Mouse (Mus musculus): ENCODE data around the gene Megf11. TPM values are rescaled to one million over a fixed set of nuclear protein-coding genes. Genes with fewer than 3 reads are reported as not detected.
A peak's percentile ranks its signal among the peaks of the same experiment; 100 is the strongest.
"Not testable (repeated sequence)": the region's sequence is repeated elsewhere in the genome, so short reads cannot be mapped to it uniquely, and the experiment has no call there.

Gene Megf11
- polyA plus RNA-seq, 3 experiments from 2014 or later, result 0.21 to 0.40 (median 0.32) TPM

DNA sequence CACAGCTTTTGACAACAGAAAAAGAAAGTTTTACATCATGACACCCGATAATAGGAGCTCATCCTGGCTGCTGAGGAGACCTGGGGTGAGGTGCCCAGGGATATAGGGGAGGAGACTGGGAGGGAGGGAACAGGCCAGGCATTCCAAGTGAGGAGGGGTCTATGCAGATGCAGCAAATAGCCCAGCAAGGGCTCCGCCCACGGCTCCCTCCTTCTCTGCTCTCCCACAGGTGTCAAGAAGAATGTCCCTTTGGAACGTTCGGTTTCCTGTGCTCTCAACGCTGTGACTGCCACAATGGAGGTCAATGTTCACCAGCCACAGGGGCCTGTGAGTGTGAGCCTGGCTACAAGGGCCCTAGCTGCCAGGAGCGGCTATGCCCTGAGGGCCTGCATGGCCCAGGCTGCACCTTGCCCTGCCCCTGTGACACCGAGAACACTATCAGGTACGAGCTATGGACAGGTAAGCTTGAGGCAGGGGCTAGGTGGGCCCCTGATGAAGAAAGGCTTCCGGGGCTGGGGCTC, 267.5 kb downstream of the Megf11 start:
- ATAC-seq, result no peak

DNA sequence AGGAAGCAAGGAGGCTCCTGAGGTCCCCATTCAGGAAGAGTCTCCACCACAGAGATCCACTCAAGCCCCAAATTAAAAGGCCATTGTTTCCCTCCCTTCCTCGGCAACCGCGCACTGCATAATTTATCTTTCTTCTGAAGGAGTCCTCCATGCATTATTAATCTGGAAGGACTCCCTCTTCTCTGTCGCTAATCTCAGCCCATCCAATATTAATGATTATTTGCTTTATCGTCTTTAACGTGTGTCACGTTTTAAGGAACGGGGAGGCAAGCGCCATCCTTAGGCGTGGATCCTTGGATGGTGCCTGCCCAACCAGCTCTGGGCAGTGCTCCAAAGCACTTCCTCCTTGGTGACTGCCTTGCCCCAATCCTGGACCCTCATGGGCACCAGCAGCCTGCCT, 269.3 kb downstream of the Megf11 start:
- no peak for ATAC-seq

DNA sequence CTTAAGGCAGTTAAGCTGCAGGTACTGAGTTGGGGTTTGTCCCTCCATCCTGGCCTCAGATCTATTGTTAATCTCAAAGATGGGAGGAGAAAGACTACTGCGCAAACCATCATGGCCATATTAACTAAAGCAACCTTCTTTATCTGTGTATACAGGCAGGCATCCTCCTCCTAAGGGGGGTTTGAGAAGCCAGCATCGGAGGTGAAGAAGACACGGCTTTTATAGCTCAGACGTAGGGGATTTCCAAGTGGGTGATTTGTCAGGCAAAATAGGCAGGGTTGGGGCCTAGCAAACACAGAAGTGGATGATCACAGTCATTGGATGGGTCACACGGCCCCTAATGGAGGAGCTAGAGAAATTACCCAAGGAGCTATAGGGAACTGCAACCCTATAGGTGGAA, 271.2 kb downstream of the Megf11 start:
- ATAC-seq, result no peak

DNA sequence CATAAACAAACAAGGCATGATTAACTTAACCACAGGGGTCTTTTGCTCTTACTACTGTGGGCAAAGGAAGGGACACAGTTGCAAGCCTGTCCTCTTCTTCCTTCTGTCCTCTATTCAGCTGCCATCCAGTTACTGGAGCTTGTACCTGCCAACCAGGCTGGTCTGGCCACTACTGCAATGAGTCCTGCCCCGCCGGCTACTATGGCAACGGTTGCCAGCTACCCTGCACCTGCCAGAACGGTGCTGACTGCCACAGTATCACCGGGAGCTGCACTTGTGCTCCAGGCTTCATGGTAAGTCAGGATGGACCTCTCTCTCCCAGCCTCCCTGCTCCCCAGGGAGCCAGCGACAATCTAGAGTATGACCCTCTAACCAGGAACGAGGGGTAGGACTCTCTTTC, 274.8 kb downstream of the Megf11 start:
- no peak for ATAC-seq

DNA sequence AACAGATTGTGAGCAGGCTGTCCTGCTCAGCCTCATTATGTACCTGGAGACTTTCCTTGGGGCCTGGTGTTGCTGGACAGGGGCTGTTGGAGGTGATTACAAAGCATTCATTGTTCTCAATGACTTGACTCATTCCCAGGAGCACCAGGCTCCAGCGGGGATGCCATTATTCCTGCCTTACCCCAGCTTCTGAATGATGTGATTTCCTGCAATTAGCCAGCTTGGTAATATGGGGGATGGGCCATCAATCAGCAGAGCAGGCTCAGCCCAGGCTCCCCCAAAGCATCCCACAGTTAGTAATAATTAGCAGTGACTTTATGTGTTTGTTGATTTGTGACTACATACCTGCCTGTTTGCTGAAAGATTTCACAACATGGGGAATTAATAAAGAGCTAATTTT, 279.2 kb downstream of the Megf11 start:
- no peak for ATAC-seq

DNA sequence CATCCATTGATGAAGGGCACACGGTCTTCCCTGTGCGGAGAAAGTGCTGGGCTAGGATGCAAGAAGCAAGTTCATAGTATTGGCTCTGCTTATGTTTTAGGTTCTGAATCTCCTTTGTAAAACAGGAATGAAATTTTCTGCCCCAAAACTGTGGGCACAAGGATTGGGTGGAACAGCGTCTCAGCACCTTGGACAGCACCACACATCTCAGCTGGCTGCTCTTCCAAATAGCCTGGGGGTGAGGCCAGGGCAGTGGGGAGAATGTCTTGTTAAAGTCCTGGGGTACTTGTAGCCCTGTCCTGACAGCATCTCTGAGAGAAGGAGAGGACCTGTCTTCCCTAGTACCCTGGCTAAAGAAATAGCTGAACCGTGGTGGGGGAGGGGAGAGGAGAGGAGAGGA, 281.1 kb downstream of the Megf11 start:
- no peak for ATAC-seq

DNA sequence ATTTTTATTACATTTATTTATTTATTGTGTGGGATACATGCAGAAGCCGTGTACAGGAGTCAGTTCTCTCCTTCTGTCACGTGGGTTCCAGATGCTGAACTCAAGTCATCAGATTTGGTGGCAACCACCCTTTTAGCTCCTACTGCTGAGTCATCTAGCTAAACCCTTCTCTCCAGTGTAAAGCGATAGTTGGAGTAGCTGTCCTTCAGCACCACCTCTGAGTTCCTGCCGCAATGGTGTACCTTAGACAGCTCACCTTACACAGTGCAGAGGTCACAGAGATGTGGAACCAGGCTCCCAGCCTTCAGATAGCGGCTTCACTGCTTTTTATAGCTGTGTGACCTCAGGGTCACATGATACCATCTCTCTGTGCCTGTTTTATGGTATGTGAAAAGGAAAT, 282.1 kb downstream of the Megf11 start:
- ATAC-seq, result no peak

DNA sequence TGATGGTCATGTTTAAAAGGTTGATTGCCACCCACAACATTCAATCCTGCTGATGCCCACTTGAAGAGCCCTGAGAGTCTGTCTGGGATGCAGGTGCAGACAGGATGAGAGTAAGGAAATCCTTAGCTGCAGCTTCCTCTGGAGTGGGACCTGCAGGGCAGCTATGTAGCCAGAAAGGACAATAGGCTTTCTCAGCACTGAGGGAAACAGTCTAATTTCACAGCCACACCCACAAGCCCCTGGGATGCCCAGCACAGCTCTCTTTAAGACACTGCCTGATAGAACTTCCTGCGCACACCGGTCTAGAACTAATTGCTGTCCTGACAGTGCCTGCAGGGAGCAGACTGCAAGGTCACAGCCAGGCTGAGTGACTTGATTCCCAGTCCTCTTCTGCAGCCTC, 282.6 kb downstream of the Megf11 start:
- no peak for ATAC-seq

DNA sequence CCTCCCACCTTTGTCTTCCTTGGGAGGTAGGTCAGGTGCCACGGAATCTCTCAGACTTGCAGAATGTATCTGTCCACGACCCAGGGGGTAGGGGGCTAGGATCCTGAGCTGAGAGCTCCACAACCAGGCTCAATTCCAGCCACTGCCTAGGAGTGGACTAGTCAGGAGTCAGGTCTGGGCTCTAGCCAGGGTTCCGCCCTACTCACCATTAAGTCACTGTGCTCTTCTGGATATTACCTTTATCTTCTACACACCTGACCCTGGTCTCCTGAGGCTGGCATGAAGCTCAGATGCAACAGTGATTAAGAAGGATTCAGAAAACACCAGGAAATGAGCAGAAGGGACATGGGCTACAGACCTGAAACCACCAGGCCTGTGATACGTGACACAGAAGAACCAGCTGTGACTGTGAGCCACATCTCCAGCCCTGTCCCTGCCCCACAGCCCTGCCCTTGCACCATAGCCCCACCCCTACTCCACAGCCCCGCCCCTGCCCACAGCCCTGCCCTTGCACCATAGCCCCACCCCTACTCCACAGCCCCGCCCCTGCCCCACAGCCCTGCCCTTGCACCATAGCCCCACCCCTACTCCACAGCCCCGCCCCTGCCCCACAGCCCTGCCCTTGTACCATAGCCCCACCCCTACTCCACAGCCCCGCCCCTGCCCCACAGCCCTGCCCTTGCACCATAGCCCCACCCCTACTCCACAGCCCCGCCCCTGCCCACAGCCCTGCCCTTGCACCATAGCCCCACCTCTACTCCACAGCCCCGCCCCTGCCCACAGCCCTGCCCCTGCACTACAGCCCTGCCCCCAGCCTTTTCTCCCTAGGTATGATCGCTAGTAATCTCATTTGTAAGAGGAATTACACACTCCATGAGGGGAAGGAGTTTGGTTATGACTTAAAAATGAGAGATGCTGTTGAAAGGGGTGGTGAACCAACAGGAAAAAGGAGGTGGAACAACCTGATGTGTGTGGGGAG, 286.2 kb downstream of the Megf11 start:
- not testable (repeated sequence) for ATAC-seq

DNA sequence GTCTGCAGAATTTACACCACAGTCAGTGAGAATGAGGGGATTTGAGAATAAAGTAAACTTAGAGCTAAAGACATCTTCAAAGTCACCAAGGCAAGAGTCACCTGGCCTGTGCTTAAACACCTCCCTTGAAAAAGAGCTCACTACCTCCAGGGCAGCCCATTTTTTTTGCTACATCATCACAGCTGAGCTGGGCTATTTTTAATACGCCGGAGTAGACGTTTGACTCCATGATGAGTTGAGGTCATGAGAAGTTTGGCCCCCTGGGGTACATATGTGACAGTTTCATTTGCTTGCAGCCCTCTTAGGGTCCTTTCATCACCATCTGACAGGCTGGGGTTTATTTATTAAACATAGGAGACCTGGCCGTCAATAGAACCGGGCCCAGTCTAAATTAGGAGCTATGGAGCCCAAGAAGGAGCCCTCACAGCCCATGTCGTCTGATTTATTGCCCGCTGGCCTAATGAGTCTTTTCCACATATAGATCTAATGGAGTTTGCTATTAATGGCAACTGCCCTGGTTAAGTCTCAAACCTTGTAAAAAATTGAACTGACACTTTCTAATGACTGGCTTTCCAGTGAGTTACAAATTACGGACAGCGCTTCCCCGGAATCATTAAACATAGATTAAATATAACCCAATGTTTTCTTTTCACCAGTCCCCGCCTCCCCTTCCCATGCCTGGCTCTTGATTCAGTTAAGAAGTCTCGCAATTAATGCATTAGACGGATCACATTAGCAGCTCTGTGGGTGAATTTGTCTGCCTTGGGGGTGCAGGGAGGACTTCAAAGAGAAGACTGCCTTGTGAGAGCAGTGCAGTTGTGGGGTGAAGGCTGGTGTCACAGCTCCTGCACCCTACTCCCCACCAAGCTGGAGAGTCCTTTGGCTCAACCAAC, 301.9 kb downstream of the Megf11 start:
- no peak for ATAC-seq

DNA sequence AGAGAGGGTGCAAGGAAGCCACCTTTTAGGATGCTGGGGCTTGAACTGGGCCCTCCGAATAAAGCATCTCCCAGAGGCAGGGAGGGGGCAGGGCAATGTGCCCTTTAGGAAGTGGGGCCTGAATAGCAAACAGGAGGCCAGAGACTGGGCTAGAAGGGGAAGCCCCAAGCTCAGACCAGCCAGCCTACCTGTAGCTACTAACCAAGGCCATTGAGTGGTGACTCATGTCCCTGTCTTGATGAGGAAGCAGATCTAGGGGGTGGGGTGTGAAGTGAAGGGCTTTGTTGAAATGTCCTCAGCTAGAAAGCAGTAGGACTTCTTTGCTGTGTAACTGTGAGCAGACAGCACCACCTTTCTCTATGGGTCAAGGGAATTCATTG, 302.6 kb downstream of the Megf11 start:
- no peak for ATAC-seq

DNA sequence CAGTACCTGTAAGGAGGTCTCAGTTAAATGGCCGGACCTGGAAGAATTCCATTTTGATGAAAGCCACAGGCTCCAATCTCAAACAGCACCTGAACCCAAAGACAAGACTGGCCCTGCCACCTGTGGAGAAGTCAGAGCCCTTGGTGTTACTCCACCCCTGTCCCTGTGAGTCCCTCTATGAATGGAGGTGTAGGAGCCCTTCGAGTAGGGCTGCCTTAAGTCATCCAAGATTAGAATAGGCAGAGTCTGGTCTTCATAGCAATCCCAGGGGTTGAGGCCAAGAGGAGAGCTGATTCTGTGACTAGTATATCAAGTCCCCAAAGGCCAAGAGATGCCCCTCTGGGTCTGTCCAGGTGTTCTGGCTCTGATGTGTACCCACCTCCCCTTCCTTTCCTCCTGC, 305.3 kb downstream of the Megf11 start:
- no peak for ATAC-seq

DNA sequence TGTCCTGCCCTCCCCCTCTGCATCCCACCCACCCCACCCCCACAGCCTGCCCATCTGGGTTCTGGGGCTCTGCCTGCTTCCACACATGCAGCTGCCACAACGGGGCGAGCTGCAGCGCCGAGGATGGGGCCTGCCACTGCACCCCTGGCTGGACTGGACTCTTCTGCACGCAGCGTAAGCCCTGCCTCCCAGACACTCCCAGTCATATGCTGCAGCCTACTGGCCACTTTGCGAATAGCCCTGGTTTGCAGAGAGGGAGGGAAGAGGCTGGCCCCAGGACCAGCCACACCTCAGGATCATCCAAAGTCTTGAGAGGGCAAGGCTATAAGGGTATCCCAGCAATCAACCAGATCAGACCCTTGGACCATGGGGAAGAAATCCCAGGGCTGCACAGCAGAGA, 305.8 kb downstream of the Megf11 start:
- no peak for ATAC-seq

DNA sequence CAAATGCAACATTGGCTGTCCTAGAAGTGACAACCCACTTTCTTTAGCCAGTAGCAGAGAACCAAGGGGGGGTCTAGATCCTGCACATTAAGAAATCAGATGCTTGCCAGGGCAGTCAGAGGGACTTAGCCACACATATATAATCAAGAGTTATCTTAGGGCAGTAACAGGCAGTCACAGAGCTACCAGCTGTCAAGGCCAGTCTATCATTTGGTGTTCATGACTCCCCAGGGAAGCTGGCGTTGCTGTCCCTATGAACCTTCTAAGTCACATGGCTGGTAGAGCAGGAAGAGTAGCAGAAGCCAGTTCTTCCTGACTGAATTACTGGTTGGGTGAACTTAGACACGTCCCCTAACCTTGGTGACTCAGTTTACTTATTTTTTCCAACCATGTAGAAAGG, 307.7 kb downstream of the Megf11 start:
- no peak for ATAC-seq

DNA sequence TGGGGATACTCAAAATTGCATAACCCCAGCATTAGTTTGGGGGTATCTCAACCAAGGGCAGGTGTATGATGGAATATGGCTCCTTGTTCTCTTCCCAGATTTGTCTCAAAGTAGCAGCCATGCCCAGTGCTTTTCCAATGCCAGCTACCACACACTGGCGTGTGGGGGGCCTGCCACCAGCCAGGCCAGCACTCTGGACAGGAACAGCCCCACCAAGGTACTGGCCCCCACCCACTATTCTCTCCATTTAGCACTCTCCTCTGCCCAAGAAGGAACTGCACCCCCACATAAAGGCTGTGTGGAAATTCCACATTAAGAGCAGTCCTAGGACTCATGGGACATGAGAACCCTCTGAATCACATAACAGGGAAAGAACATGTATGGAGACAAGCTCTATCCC, 309.8 kb downstream of the Megf11 start:
- no peak for ATAC-seq

DNA sequence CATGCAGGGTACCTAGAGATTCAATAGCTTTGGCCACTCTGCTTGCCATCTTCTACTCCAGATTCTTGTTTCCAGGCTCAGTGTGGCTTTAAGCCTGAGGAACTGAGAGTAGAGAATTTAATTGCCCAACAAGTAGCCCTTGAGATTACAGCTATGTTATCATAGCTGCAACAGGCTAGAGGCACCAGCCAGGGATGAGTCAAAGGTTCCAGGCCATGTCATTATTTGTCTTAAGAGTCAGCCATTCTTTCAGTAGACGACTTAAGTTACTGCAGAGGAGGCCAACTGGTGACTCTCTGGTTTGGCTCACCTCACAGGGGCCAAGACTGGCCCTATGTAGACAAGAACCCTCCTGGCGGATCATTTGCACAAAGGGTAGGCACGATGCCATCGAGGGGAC, 311.0 kb downstream of the Megf11 start:
- no peak for ATAC-seq

DNA sequence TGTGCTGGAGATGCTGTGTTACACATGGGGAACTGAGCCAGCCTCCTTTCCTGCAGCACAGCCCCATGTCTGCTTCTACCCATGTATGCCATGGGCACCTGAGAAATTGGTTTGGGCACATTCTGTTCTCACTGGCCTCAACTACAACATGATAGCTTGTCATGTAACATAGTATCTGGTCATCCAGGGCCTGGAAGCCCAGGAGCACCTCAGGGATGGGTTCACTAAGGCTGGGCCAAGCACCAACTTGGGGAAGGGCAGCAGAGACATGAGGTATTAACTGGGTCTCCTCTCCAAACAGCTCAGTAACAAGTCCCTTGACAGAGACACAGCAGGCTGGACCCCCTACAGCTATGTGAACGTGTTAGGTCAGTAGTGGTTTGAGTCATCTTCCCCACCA, 311.6 kb downstream of the Megf11 start:
- no peak for ATAC-seq

DNA sequence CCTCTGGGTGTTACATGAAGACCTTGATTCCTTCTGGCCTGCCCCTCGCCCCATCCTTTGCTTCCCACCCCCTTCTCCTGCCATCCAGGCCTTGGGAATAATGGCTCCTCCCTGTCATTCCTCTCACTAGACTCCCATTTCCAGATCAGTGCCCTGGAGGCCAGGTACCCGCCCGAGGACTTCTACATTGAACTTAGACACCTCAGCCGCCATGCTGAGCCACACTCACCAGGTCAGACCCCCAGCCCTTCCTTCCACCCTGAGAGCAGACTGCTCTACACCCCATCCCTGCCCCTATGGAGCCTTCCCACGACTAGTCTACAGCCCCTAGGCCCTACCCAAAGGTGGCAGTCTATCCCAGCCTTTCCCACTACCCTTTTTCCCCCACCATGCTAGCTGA, 312.3 kb downstream of the Megf11 start:
- no peak for ATAC-seq

DNA sequence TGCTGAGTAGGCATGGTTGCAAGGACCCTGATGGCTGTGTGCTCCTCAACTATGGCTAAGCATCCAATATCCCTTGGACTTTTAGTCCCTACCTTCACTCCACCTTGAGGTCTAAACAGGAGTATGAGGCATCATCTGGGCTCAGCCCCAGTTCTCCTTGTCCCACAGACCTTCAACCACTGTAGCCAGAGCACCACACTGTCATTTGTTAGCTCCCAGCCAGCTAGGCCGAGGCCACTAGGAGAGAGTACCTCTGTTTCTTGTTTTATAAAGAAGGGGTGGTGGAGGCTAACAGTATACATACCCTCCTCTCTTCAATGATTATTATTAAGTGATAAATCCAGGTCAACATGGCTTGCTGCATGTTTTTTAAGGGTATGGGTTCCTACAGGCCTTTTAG, 313.2 kb downstream of the Megf11 start:
- no peak for ATAC-seq

DNA sequence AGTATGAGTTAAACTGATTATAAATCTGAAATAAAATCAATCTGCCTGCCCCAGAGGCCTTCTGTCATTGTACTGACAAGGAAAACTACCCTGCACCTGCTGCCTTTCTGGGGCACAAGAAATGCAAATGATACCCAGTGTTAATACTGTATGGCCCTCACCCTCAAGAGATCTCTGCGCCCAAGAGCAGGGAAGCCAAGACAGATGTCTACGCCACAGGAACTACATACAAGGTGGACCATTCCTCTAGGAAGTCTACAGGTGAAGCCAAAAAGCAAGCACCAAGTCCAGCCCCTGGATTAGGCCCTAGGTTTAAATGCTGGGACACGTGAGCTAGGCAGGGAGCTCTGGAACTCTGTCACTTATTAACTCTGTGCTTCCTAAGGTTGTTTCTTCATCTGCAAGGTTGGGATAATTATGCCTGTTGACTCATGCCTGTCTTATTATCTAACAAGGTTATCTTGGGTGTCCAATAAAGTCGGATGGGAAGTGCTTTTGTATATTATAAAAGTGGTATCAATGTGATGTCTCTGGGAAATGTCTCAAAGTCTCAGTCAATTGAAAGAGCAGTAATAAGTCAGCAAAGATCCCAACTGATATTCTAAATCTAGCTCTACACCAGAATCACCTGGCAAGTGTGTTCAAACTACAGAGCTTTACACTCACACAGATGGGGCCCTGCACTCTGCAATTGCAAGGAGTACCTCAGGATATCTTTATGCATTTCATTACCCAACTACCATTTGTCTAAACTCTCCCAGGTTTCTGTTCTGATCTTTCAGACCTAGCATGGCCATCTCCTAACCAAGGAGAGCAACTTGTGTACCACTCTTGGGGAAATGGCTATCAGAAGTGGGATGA, 315.3 kb downstream of the Megf11 start:
- no peak for ATAC-seq

DNA sequence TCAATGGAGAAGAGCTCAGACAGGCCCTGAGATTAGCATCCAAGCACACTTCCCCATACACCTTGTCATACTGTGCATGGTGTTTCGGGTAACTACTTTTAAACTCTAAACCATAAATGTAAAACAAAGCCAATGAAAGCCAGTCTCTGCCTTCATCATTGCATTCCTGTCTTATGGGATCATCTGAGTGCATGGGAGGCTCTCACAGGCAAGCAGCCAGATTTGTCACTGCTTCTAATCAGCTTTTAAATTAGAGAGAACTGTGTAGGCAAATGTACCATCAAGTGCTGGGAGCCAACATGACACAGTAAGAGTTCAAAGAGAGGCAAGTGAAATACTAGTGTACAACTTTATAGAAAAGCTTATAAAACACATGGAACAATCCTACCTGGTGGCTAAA, 316.2 kb downstream of the Megf11 start:
- no peak for ATAC-seq

DNA sequence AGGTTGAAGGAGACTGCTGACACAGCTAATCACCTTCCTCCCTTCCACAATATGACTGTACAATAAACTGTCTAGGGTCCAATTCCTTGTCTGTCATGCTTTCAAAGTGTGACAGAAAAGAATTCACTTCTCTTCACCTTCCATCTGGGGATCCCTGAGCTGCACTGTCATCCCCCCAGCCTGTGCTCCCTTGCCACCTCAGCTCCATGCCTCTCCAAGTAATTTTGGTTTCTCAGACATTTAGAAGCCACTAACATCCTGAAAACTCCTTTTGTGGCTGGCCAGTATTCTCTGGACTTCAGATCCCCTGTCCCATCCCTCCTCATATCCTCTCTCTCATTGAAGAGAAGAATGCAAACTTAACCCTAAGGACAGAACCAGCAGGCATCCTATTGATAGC, 317.0 kb downstream of the Megf11 start:
- no peak for ATAC-seq

DNA sequence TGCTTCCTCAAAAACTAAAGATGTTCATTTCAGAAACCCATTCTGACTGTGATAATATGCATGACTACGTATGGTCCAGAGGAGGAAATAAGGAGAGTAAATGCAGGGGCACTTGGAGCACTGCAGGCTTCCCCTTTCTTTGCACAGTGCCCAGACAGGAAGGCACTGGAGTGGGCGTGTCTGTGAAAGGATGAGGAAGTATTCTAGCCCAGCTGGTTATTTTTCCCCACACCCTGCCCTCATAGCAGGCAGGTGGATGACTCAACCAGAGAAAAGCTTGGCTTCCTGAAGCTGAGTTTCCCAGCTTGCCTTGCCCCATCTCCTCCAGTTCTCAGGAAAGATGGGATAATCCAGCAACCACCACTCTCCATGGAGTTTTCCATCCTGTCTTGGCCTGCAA, 317.5 kb downstream of the Megf11 start:
- peak; percentile 48 for ATAC-seq
